Mouse (Mus musculus) testis, adult 10 weeks (tissue): Measurements from ENCODE around the gene Pibf1. TPM values are rescaled to one million over a fixed set of nuclear protein-coding genes. Genes with fewer than 3 reads are reported as not detected.

ENCODE experiments used
- polyA plus RNA-seq: library from polyadenylated mRNA; stranded (reverse); fragments of 350-450 nt; fragmentation: Illumina TruSeq; extraction: RNeasy Lipid Tissue Mini Kit (QIAGEN cat#74804); gene quantifications from one replicate; pipeline ENCODE4 v1.2.3, GENCODE M21; 2014; ENCODE audit warnings: low read depth, low replicate concordance

The Pibf1 gene
- polyA plus RNA-seq: 109 TPM

DNA sequence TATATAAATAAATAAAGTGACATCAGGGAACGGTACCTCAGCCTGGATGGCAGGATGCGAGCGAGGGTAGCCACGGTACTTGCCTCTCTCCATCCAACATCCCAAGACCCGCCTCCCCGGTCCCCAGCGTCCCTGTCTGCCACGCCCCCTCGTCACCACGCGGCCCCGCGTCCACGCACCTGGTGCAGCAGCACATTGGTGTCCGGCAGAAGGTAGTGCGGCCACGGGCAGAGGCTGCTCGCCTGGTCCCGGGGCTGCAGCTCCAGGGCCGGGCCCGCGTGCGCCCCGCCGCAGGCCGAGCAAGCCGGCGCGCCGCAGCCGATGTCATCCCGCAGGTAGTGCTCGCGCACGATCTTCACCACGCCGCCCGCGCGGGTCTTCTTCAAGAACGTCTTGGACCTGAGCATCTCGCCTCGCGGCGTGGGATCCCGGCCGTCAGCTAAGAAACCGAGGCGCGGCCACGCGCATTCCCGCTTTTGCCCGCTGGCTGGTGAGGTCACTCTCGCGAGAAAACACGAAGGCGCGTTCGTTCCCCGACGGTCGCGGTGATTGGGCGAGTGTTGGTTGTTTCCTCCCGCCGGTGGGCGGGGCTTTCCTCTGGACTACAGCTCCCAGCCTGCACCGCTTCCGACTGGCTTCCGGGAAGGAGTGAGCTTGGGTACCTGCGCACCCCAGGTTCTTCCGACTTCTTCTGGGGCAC lies at the start of gene Pibf1, which contains the start of gene Dis3:
Gene Pibf1, plus strand, starts transcription at position 158 of the 700 bp plus-strand sequence.
Gene Dis3, minus strand, starts transcription at position 504 of the 700 bp plus-strand sequence.

DNA sequence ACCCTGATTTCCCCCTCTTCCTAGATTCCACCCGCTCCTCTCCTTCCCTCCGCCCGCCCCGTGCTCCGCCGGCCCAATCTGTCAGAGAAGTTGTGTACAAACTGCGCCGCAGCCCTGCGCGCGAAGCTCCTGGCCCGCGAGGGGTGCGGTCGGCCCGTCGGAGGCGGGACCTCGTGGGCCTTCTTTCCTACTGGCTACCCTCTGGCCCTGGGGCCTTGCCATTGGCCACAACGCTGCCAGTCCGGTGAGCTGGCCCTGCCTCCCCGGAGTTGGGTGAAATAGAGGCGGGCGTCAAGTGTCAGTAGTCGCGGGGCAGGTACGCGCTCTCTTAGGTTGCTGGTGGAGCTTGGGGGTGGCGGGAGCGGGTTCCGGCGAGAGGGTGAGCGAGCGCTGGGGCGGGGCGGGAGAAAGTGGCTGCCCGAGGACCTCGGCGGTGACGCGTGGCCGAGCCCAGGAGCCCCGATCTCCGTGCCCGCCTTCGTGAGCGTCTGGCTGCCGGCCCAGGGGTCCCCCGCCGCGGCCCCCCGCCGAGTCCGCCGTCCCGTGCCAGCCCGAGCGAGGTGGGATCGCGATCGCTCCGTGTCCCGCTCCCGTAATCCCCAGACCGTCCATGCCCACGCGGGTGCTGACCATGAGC lies 199.3 kb downstream of the Pibf1 start, which contains the start of gene Klf5:
Gene Klf5, plus strand, starts transcription at position 307 of the 637 bp plus-strand sequence.

Other genes starting within 250 kb of the Pibf1 start
- gene Rpl36a-ps1, start 105.1 kb upstream of the Pibf1 start, polyA plus RNA-seq: 3.0 TPM
- gene Mzt1, start 53.3 kb upstream of the Pibf1 start, polyA plus RNA-seq: 46.3 TPM
- gene Bora, start 53.2 kb upstream of the Pibf1 start, polyA plus RNA-seq: 57.2 TPM
- gene Dis3, start 346 bp downstream of the Pibf1 start, polyA plus RNA-seq: 145 TPM
- 6.6 TPM for gene Klf5, start 199.3 kb downstream of the Pibf1 start, polyA plus RNA-seq